Mouse (Mus musculus) thymus, postnatal 0 days (tissue): ENCODE measurements around the gene Nbea. TPM values are rescaled to one million over a fixed set of nuclear protein-coding genes. Genes with fewer than 3 reads are reported as not detected.

Source experiments
- DNase-seq: peaks from one replicate; pipeline ENCODE4 v3.0.0-alpha.2; 2015; ENCODE audit warnings: low spot score
- polyA plus RNA-seq: library from polyadenylated mRNA; unstranded; fragments of >200 nt; fragmentation: Nextera tagmentation; extraction: Ambion mirVana; gene quantifications from 2 replicates; pipeline ENCODE4 v1.2.1, GENCODE M21; 2015

Nbea gene
- polyA plus RNA-seq, 1 experiment from 2014 or later = 3.5 TPM

DNA sequence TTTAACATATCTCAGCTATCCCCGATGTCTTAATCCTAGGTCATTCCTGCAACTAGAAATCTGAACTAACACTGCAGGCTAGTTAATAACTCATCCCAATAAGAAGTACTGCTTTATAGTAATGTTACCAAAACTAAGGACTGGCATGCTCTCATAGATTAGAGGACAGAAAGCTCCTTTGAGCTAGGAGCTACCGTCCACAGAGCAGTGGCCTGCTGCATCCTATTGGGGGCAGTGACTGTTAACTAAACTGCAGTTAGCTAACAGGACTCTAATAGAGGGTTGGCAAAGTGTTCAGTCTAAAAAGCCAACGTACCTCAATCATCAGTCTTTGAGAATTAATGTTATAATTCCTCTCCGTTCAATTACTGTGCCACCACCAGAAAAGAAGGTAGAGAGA is 348.3 kb downstream of the Nbea start:
- no peak for DNase-seq

DNA sequence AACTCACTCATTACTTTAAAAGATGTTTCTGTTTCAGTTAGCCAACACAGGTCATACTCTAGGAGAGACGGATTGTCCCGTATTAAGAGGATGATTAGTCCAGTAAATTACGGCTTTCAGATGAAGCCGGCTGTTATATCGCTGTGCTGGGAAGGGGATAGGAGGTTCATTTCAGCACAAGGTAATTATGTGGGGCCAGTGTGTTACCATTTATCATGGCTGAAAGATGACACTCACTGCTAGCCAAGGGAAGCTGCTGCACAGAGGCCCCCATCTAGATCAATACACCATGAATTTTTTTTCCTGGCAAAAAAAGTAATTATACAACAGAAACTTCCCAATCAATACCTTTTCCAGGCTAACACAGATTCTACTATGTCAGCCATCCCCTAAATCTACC is 353.3 kb downstream of the Nbea start:
- no peak for DNase-seq

DNA sequence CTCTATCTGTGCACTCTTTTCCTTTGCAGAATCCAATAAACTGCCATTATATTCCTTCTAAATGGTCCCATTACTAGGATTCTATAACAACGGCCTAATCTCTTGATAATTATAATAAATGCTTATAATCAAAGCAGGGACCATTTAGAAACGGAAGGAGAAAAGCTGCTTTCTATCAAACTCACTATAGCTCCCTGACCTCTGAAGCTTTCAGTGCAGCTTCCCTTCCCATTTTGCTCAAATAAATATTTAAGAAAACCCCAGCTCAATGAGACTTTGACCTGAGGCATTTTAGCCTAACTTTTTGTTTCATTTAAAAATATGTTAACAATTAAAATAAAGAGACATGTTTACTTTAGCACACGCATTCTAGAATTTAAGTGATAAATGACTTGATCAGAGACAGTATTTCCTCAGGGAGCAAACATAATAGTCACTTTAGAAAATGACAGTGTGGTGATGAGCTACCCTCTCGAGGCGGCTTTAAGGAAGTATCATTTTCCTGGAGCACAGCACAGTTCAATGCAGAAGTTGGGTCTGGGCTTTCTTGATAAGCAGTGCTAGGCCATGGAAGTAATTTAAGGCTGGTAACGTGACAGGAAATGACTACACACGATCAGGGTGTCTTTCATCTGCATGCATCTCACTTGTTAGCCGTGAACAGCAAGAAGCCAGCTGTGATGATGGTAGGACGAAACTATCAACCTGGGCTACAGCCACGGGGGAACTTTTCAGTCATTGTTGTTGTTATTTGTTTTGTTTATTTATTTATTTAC is 354.8 kb downstream of the Nbea start:
- peak; percentile 18 for DNase-seq

DNA sequence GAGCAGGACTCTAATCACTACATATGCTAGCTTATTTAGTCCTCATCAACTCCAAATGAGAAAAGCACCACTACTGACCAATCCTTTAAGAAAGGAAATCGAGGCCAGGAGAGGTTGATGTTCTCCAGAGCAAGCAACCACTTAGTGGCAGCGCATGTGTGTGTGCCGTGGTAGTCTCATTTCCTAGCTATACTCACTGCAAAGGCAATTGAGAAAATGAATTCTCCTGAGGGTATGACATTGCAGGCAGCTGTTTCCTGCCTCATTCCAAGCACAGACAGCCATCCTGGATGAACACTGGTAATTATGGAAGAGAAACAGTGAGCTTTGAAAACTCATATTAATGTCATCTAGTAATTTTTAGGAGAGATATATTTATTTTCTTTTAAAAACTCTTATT is 358.6 kb downstream of the Nbea start:
- no peak for DNase-seq

DNA sequence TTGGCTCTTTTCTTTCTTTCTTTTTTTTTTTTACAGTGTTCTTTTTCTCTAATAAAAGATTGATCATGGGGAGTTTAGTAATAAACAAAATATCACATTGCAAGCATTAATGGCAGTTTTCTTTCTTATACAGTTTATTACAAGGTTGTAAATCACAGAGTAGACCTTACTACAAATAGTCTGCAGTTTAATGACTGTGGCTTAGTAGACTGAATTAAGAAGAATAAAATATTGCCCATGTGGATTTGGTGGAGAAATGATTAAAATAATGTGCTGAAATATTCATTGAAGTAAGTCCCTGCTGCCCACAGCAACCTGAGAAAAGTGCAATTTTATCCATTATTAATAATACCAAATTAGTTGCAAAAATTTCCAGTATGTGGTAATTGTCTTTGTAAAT is 363.9 kb downstream of the Nbea start:
- no peak for DNase-seq

DNA sequence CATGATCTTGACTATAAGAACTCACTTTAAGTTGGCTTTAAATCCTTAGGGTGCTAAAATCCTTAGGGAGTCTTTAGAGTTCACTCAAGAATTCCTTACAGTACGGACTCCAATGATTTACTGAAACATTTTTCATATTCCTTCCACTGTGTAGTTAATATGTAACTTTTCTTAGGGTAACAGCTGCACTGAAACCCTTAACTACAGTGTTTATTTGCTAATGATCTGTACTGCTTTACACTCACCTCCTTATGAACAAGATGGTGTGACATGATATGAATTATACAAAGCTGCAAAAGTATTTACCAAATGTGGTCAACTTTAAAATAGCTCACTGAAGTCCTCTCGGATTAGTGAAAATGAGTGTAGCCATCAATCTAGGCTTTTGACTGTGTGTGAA is 365.4 kb downstream of the Nbea start:
- no peak for DNase-seq

DNA sequence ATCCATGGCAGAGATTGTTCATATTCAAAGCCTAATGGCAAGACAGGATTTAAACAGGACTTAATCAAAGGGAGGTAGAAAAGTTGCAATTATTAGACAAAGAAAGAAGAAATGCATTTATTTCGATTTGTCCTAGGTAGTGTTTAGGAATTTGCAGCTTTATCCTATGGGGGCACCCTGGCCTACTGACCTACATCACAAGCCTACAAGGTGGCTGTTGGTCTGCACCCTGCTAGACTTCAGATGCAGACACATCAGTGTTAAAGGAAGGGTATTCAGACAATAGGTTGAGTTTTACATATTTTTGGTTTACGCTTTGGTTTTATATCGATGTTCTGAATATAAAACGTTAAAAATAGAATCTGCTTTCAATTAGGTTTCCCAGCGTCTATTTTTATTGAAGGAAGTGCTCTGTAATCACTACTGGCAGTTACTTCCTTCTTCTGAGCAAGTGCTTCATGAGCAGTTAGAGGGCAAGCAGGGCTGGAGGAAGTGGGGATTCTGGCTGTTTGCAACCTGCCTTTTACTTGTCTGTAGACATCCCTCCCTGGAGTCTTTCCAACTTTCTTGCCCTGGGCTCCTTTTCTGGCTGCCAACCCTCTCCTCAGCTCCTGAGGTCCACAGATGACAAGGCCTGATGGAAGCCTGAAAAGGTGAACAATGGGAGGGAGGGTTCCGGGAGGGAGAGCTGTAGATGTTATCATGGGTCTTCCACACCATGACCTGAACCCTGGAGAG is 366.7 kb downstream of the Nbea start:
- DNase-seq = no peak

DNA sequence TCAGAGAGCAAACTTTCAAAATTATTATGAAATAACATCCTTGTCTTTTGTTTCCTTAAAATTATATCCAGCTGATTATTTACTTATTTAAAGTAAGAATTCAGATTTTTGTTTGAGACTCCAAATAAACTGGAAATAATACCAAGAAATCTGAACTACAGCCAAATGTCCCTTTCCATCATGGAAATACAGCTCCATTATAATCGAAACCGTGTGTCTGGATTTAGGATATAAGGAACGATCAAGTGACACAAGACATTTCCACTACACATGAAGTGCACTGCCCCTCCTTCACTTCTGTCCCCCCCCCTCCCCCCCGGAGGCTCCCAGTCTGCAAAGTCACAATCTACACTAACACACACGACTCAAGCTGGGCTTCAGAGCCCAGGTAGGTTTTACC is 367.4 kb downstream of the Nbea start:
- DNase-seq = no peak

DNA sequence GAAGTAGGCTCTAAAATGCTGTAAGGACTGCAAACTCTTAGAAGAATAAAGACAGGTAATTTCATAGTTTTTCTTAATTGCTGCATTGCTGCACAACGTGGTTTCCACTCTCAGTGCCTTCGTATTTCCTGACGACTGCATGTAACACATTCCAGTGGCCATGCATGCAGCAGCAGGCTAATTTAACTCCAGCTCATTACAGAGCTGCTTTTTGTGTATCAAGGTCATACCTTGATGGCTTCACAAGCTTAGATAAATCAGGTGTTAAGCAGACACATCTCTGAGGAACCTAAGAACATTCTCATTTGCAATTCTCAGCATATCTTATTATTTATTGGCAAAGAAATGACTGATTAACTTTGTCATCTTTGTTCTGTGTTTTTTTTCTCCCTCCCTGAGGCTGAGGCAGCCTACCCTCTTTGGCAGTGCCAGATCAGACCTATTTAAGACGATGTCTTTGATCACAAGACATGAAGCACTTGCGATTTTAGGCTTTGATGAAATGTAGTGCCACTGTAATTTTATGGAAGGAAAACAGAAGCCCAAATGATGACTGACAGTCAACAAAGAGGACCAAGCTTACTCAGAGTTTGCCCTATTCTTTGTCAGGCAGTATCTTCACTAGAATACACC is 368.4 kb downstream of the Nbea start:
- DNase-seq = no peak

DNA sequence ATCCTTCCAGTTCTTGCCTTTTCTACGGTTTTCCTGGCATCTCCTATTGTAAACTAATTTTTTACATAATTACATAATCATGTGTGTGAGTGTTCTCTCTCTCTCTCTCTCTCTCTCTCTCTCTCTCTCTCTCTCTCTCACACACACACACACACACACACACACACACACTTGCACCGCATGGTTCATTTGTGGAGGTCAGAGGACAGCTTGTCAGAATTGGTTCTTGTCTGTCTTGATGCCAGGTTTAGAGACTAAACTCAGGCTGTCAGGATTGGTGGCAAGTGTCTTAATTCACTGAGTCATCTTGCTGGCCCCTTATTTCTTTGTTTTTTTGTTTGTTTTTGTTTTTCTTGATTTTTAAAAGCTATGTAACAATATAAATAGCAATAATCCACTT is 388.7 kb downstream of the Nbea start:
- no peak for DNase-seq

DNA sequence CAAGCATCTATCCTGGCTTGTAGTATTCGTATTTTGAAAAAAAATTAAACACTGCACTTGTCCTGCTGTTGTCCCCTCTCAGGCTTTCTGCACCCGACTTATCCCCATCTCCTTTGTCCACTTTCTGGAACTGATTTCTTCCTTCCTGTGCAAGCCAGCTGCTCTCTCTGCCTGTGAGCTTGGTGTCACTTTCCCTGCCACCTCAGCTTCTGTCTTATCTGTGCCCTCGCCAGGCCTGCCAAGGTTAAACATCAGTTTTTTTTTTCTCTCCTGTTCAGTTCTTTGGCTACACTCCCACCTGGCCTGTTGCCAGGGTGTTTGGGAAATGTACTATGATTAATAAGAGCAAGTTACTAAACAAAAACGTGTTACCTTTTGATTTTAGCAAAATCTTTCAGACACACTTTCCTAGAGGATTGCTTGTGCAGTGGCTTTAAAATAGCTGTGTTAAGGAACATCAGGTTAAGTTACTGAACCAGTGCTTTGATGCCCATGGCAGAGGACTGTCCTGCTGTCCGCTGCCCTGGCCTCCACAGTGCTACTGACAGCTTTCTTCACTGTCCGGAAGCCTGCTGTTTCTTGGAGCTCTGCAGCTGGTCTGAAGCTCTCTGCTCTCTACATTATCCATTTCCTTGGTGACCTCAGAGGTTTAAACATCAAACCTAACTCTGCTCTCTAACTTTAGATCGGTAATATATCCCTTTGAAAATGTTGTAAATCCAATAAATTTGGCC is 389.5 kb downstream of the Nbea start:
- DNase-seq = no peak

DNA sequence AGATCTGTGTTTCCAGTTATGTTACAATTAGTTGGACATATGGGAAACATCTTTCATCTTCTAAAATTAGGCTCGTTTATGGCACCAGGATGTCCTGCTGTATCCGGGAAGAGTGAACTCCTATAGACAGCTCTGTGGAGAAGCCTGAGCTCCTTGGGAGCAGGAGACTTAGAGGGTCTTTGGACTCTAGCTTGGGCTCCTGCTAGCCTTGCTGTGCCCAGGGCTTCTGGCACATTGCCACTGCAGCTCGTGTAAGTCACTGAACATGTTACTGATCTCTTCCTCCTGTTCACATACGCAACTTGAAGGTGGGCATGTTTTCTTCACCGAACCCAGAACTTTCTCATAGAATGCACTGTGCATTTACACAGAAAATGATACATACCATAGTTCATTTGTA is 391.2 kb downstream of the Nbea start:
- no peak for DNase-seq

DNA sequence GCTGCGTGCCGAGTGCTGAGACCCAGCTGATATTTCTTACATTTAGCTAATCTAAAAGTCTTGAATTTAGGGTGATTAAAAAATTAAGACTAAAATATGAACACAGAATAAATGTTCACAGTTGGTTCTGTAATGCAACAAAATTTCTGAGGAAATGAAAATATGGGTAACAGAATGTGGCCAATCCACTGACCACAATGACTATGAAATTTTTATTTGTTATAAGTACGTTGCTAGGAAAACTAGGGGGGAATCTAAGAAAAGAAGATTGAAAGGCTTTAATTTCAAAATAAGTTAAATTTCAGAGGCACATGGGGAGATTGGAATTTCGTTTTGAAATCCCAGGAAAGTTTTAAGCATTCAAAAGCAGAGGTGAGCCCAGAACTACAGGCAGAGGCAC is 392.9 kb downstream of the Nbea start:
- no peak for DNase-seq

DNA sequence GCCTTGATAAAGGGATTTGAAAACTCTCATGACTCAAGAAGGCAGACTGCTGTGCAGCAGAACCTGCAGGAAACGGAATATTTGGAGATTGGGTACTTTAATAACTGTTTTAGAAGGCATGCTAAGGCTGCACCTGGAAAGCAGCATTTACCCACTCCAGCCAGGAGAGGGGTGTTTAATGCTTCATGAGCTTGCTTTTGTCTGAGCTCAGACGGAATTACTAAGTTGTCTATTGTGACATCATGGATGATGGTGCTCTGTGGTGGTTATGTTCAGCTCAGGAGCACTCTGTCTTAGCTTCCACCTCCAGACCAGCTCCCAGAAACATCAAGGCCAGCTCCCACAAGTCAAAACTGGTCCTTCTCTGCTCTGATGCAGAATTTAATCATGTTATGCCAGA is 393.6 kb downstream of the Nbea start:
- no peak for DNase-seq

DNA sequence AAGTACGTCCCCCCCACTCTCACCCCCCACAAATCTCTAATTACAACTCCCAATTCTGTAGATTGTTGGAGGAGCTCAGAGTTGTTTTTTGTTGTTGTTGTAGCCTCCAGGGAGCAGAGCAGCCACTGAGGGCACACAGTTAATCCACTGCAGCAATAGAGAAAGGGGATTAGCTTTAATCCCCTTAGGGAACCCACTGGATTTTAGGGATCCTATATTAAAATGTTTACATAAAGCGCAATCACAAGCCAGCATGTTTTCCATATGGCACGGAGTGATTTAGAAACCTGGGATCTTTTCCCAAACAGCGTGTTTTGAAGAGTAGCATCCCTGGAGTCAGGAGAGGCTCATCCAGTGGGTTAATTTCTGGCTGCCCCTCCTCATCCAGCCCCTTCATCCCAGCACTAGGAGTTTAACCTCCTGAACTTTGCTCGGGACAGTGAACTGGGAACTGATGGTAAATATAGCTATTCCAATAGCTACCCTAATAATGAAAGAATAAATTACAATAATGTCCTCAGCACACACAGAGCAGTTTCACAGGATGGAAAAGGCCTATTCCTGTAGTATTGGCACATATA is 394.8 kb downstream of the Nbea start:
- DNase-seq = no peak

DNA sequence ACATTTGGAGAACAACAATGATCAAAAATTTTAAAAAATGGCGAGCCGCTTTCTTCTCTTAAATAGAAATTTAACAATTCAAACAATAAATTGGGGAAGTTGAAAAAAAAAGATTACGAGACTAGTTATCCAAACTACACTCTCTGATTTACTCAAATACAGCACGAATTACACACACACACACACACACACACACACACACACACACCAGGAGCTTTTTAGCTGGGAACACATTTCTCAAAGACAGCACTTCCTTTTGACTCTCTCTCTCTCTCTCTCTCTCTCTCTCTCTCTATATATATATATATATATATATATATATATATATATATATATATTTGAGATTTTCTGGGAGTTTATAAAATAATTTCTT is 395.3 kb downstream of the Nbea start:
- no peak for DNase-seq

DNA sequence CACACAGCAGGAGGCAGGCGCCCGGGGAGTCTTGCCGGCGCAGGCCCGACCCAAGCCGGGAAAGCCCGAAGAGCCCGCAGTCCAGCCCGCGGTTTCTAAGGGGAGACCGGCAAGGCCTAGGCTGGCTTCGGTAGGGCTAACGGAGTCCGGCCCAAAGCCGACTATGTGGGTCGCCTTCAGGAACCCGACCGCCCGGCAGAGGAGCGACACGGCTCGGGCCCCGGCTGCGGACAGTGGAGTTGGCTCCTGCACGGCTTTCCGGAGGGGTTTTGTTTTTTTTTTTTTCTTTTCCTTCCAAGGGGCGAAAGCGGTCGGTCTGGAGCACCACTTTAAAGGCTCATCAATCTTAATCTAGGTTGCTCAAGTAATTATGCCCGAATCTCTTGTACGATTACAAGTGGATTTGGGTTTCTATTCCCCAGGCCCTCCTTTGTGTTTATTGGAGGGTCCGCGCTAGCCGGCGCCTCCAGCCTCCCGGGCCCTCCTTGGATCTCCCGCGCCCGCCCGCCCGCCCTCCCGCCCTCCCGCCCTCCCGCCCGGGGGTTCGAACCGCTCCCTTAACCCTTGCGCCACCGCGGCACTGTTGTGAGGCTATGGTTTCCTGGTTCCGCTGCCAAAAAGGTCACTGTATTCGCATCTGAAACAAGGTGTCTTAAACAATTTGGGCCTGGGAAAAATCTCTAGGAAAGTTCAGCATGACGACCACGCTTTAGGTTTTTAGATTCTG is 395.9 kb downstream of the Nbea start:
- DNase-seq = no peak

DNA sequence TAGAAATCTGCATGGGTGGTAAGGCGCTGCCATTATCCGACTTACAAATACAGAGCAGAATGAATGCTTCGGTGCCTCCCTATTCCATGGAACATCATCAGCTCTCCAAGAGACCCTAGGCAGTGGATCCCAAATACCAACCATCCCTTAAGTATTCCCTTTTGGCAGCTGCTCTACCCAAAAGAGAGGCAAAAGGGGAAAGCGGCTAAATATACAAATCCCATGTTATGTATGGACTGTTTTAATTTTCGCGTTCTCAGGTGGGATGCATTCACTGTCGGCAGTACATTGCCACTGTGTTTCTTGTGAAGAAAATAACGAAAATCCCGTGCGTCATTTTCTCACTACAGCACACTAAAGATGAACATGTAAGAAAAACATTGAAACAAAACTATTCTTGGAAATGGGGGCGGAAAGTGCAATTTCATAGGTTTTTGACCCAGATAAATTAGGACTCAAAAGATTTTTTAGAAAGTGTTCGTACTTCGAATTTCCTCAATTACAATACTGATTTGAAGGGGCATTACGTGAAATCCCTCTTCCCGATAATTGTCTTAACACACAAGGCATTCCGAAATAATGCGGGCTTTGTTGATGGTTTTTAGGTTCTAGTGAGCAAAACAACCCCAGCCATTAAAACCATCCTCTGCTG is 396.5 kb downstream of the Nbea start:
- no peak for DNase-seq

DNA sequence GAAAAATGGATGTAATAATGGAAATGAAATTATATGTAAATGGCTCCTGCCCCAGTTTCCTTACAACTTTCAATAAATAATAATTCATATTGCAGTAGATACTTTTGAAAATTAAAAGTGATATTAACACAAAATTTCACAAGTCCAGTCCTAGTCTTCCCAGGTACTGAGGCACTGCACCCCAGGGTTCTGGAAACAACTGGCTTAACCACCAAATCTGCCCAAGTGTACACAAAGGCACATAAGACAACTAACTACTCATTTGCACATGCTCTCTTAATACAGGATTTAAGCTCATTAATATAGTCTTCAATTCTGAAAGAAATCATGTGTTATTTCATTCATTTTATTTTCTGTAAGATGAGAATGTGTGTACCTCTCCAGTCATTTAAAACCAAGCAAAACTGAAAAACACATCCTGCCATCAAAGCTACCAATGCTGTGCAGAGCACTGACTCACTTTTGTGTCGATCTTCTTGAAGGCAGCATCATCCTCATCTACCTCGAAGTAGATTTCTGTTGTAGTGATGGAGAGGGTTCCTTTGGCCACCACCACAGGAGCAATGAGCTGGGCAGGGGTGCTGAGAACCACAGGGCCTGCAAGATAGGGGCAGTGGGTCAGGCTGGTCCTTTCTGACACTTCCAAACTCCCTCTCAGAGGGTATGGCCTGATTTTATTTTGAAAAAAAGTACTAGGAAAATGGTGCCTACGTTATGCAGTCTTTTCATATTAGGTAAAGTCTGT is 397.3 kb downstream of the Nbea start:
- no peak for DNase-seq
